Mouse (Mus musculus): ENCODE results near the gene Cd300lf.

- no peak for TF ChIP-seq POLR2A (IDR thresholded peaks at IDR 0.05; ENCODE audit: borderline replicate concordance, low read depth, low read length)
- no peak for TF ChIP-seq CTCF (IDR thresholded peaks at IDR 0.05; ENCODE audit: low read depth, low read length)
These were observed 19.3 kb upstream of the Cd300lf start for GRCm38 (mm10) chr11:115153088-115153487.
